ENCODE assay signal across 11 mouse cellular contexts in genomic region chr13:63245812-63246211, GRCm38 (mm10).
DNase-seq lines count a peak whose midpoint lies in the region; ATAC-seq and TF ChIP-seq lines count a peak whose summit lies in the region.
"Had no signal": no experiment of that assay in that cellular context is flagged by ENCODE, and none has a peak within 500 bp of the region (broad histone marks: within the 10 kb centered on the region; RNA-seq: fewer than 3 reads in every experiment).

No protein-coding gene starts in this region.

- no peaks in the 10 kb centered on the region for H3K27me3 ChIP-seq in kidney, adult 2 months (replicated peaks; ENCODE audit: control insufficient read depth, insufficient read depth, low read length)
- H3K27me3 ChIP-seq in embryonic facial prominence, embryonic 15.5 days, result no peaks in the 10 kb centered on the region
- no peaks in the 10 kb centered on the region for H3K27me3 ChIP-seq in limb, embryonic 15.5 days
- no peaks in the 10 kb centered on the region for H3K27me3 ChIP-seq in hindbrain, postnatal 0 days (ENCODE audit: insufficient read depth, low read length)
- H3K27me3 ChIP-seq in midbrain, embryonic 10.5 days (ENCODE audit: low read depth, poor library complexity, severe bottlenecking), result peaks cover 11% of the 10 kb centered on the region

- DNase-seq in kidney, adult 2 months, result peak; percentile 63
- no peak for DNase-seq in kidney, adult 8-10 months
- no peak for DNase-seq in ES-E14 (ENCODE audit: low read depth, low spot score)
- DNase-seq in hindbrain, postnatal 0 days (ENCODE audit: low spot score), result no peak
- no peak for DNase-seq in midbrain, embryonic 10.5 days (ENCODE audit: low spot score)
- DNase-seq: adrenal gland, postnatal 25 days; cerebellum, postnatal 14 days; kidney, adult 18-20 months; right cerebral cortex, postnatal 25 days had no signal

- no peak for TF ChIP-seq POLR2A in kidney, adult 2 months (IDR thresholded peaks at IDR 0.05; ENCODE audit: low read depth, low read length)

- no peaks in the 10 kb centered on the region for H3K9me3 ChIP-seq in ES-E14 (ENCODE audit: control insufficient read depth, insufficient read depth, low read depth, low read length)
- no peaks in the 10 kb centered on the region for H3K9me3 ChIP-seq in embryonic facial prominence, embryonic 15.5 days (replicated peaks)
- H3K9me3 ChIP-seq in limb, embryonic 15.5 days, result no peaks in the 10 kb centered on the region
- H3K9me3 ChIP-seq in hindbrain, postnatal 0 days (ENCODE audit: low read length), result no peaks in the 10 kb centered on the region
- no peaks in the 10 kb centered on the region for H3K9me3 ChIP-seq in midbrain, embryonic 10.5 days (replicated peaks)

- H3K9ac ChIP-seq in ES-E14 (ENCODE audit: insufficient read depth, low read depth, low read length, poor library complexity, severe bottlenecking), result no peak overlapping the region
- H3K9ac ChIP-seq in embryonic facial prominence, embryonic 15.5 days, result no peak overlapping the region
- H3K9ac ChIP-seq in limb, embryonic 15.5 days, result no peak overlapping the region; the same call in 1 of the 2 replicates
- H3K9ac ChIP-seq in hindbrain, postnatal 0 days (replicated peaks; ENCODE audit: low read length), result no peak overlapping the region

- peaks cover 46% of the 10 kb centered on the region for H3K4me1 ChIP-seq in kidney, adult 2 months (ENCODE audit: control insufficient read depth, insufficient read depth, low read length)
- H3K4me1 ChIP-seq in ES-E14 (ENCODE audit: control insufficient read depth in 2 of 2, insufficient read depth in 2 of 2, low read length in 2 of 2, poor library complexity in 1 of 2), result peaks cover 6 to 9% of the 10 kb centered on the region in 2 experiments; a peak in 2 of 4 replicates
- peaks cover 74% of the 10 kb centered on the region for H3K4me1 ChIP-seq in embryonic facial prominence, embryonic 15.5 days
- H3K4me1 ChIP-seq in limb, embryonic 15.5 days, result peaks cover 67% of the 10 kb centered on the region
- no peaks in the 10 kb centered on the region for H3K4me1 ChIP-seq in hindbrain, postnatal 0 days (ENCODE audit: insufficient read depth, low read length)
- H3K4me1 ChIP-seq in midbrain, embryonic 10.5 days, result peaks cover 23% of the 10 kb centered on the region

- ATAC-seq in embryonic facial prominence, embryonic 15.5 days (ENCODE audit: insufficient number of reproducible peaks, low FRiP score, low TSS enrichment, low read depth), result no peak
- no peak for ATAC-seq in limb, embryonic 15.5 days (ENCODE audit: insufficient number of reproducible peaks, low FRiP score, low TSS enrichment, low read depth)
- ATAC-seq in hindbrain, postnatal 0 days, result no peak

- peaks cover 1% of the 10 kb centered on the region; the same call in 1 of the 2 replicates for H3K36me3 ChIP-seq in kidney, adult 2 months (ENCODE audit: control insufficient read depth, insufficient read depth, low read length)
- H3K36me3 ChIP-seq in ES-E14 (ENCODE audit: control insufficient read depth, insufficient read depth, low read length, poor library complexity, severe bottlenecking), result peaks cover 19% of the 10 kb centered on the region
- no peaks in the 10 kb centered on the region for H3K36me3 ChIP-seq in embryonic facial prominence, embryonic 15.5 days
- peaks cover 3% of the 10 kb centered on the region for H3K36me3 ChIP-seq in limb, embryonic 15.5 days
- H3K36me3 ChIP-seq in hindbrain, postnatal 0 days (ENCODE audit: insufficient read depth, low read length), result no peaks in the 10 kb centered on the region; the same call in 1 of the 2 replicates
- H3K36me3 ChIP-seq in midbrain, embryonic 10.5 days, result no peaks in the 10 kb centered on the region

- H3K4me2 ChIP-seq in embryonic facial prominence, embryonic 15.5 days (replicated peaks), result peak overlapping the region; percentile 56
- peak overlapping the region; percentile 41 for H3K4me2 ChIP-seq in limb, embryonic 15.5 days
- no peak overlapping the region for H3K4me2 ChIP-seq in hindbrain, postnatal 0 days (ENCODE audit: low read depth, low read length)

- H3K27ac ChIP-seq in kidney, adult 2 months (ENCODE audit: insufficient read depth, low read depth, low read length), result peak overlapping the region; percentile 96
- no peak overlapping the region for H3K27ac ChIP-seq in ES-E14 (ENCODE audit: insufficient read depth, low read depth, low read length, poor library complexity, severe bottlenecking)
- H3K27ac ChIP-seq in embryonic facial prominence, embryonic 15.5 days (replicated peaks), result peak overlapping the region; percentile 80
- H3K27ac ChIP-seq in limb, embryonic 15.5 days, result peak overlapping the region; percentile 89
- no peak overlapping the region for H3K27ac ChIP-seq in hindbrain, postnatal 0 days
- no peak overlapping the region for H3K27ac ChIP-seq in midbrain, embryonic 10.5 days (replicated peaks)

- WGBS in kidney, adult 2 months, result 30% methylated on average over 4 of the region's 4 CpGs
- WGBS in embryonic facial prominence, embryonic 15.5 days, result 25% methylated on average over 4 of the region's 4 CpGs
- 22% methylated on average over 4 of the region's 4 CpGs for whole genome bisulfite sequencing in limb, embryonic 15.5 days
- 69% methylated on average over 4 of the region's 4 CpGs for WGBS in hindbrain, postnatal 0 days
- 92% methylated on average over 4 of the region's 4 CpGs for WGBS in midbrain, embryonic 10.5 days

- TF ChIP-seq CTCF in kidney, adult 2 months (conservative IDR thresholded peaks at IDR 0.05; ENCODE audit: insufficient read depth, insufficient read length, low read depth, low read length), result no peak
- no peak for TF ChIP-seq CTCF in hindbrain, postnatal 0 days (IDR thresholded peaks at IDR 0.05; ENCODE audit: low read depth)

- no peak overlapping the region; the same call in 1 of the 2 replicates for H3K4me3 ChIP-seq in kidney, adult 2 months (ENCODE audit: insufficient read depth, low read depth, low read length)
- no peak overlapping the region for H3K4me3 ChIP-seq in ES-E14 (ENCODE audit: insufficient read depth in 1 of 2, low read depth in 1 of 2, low read length in 2 of 2, poor library complexity in 1 of 2, severe bottlenecking in 1 of 2)
- peak overlapping the region; percentile 31 for H3K4me3 ChIP-seq in embryonic facial prominence, embryonic 15.5 days (replicated peaks)
- peak overlapping the region; percentile 81 for H3K4me3 ChIP-seq in limb, embryonic 15.5 days
- H3K4me3 ChIP-seq in hindbrain, postnatal 0 days (ENCODE audit: low read length), result no peak overlapping the region
- no peak overlapping the region for H3K4me3 ChIP-seq in midbrain, embryonic 10.5 days

- in situ Hi-C loops in ES-E14 (cut with MboI; ENCODE audit: low sequenced_read_pairs in 2 of 2, unreplicated experiment in 2 of 2), result no loop called here

TF ChIP-seq in ES-E14, 5 proteins besides CTCF, POLR2A, EP300 and RAD21:
- TF ChIP-seq MAFK (IDR thresholded peaks at IDR 0.05; ENCODE audit: insufficient read depth, low read depth, low read length), result no peak
- 0 out of 2 replicates have a peak, but pooled peaks have one; percentile 13 for TF ChIP-seq ZNF384 (IDR thresholded peaks at IDR 0.05; ENCODE audit: low read depth, low read length)
- no peak for TF ChIP-seq CHD2 (IDR thresholded peaks at IDR 0.05; ENCODE audit: low read depth, low read length)
- no peak for TF ChIP-seq HCFC1 (IDR thresholded peaks at IDR 0.05; ENCODE audit: borderline replicate concordance, insufficient read depth, low read length)
- TF ChIP-seq ZC3H11A (IDR thresholded peaks at IDR 0.05; ENCODE audit: borderline replicate concordance, low read depth, low read length), result no peak

Comparison
In these comparisons a context has a peak if more than half of its experiments do, and no peak if none do; other contexts are left out.
1. H3K27ac ChIP-seq: peak in kidney, adult 2 months (single experiment), embryonic facial prominence, embryonic 15.5 days (single experiment) and limb, embryonic 15.5 days (single experiment); none in ES-E14 (single experiment), hindbrain, postnatal 0 days (single experiment) and midbrain, embryonic 10.5 days (single experiment).
2. H3K4me3 ChIP-seq: peak in embryonic facial prominence, embryonic 15.5 days (single experiment) and limb, embryonic 15.5 days (single experiment); none in kidney, adult 2 months (single experiment), ES-E14 (0 of 2), hindbrain, postnatal 0 days (single experiment) and midbrain, embryonic 10.5 days (single experiment).